Mouse (Mus musculus) limb, embryonic 13.5 days (tissue): ENCODE results near the gene Plppr2. TPM values are rescaled to one million over a fixed set of nuclear protein-coding genes. Genes with fewer than 3 reads are reported as not detected.

Experiments
- ATAC-seq: fragments of 200-750 bp; cut with Nextera tagmentation; 2 replicates; pipeline ENCODE4 v1.8.0; 2017; ENCODE audit warnings: low read depth, moderate number of reproducible peaks, moderate TSS enrichment; ENCODE audit not compliant: low FRiP score
- H3K27ac ChIP-seq: fragments of 300-500 bp; sonication (generic); 2 replicates; pipeline ENCODE4 v1.5.1; 2015; ENCODE audit warnings: inconsistent platforms, mild to moderate bottlenecking, moderate library complexity
- H3K27me3 ChIP-seq: fragments of 300-500 bp; sonication (generic); 2 replicates; pipeline ENCODE4 v1.6.1; 2015; ENCODE audit warnings: mild to moderate bottlenecking, inconsistent platforms
- H3K36me3 ChIP-seq: fragments of 300-500 bp; sonication (generic); 2 replicates; pipeline ENCODE4 v1.6.1; 2015; ENCODE audit warnings: inconsistent platforms, mild to moderate bottlenecking, moderate library complexity
- H3K4me1 ChIP-seq: fragments of 300-500 bp; sonication (generic); 2 replicates; pipeline ENCODE4 v1.6.1; 2015; ENCODE audit warnings: inconsistent platforms
- H3K4me2 ChIP-seq: fragments of 300-500 bp; sonication (generic); replicated peaks from 2 replicates; pipeline ENCODE4 v1.6.1; 2015; ENCODE audit warnings: inconsistent platforms, mild to moderate bottlenecking, moderate library complexity
- H3K4me3 ChIP-seq: fragments of 300-500 bp; sonication (generic); 2 replicates; pipeline ENCODE4 v1.5.1; 2015; ENCODE audit warnings: moderate library complexity, mild to moderate bottlenecking, inconsistent platforms
- H3K9ac ChIP-seq: fragments of 300-500 bp; sonication (generic); 2 replicates; pipeline ENCODE4 v1.6.1; 2015; ENCODE audit warnings: mild to moderate bottlenecking, inconsistent platforms
- H3K9me3 ChIP-seq: fragments of 300-500 bp; sonication (generic); 2 replicates; pipeline ENCODE4 v1.6.1; 2016; ENCODE audit warnings: inconsistent platforms
- WGBS: fragments of 180-500 bp; shearing (Covaris S2); methylation state at CpG from one replicate; pipeline ENCODE4 v1.1.7; 2015; 5-methylcytosine and 5-hydroxymethylcytosine counted together
- polyA plus RNA-seq: library from polyadenylated mRNA; unstranded; fragments of >200 nt; fragmentation: Nextera tagmentation; extraction: Ambion mirVana; gene quantifications from 2 replicates; pipeline ENCODE4 v1.2.1, GENCODE M21; 2015

The Plppr2 gene
- polyA plus RNA-seq, 1 experiment from 2014 or later = 9.1 TPM

GRCm38 (mm10) chr9:21923036-21923435, 13.8 kb upstream of the Plppr2 start:
- H3K27me3 ChIP-seq = no peaks in the 10 kb centered on the region
- H3K27ac ChIP-seq = no peak overlapping the region
- WGBS = 89% methylated on average over 4 of the region's 4 CpGs
- no peaks in the 10 kb centered on the region; the same call in 1 of the 2 replicates for H3K9me3 ChIP-seq
- no peak overlapping the region for H3K4me3 ChIP-seq
- H3K4me2 ChIP-seq = no peak overlapping the region
- peaks cover 13% of the 10 kb centered on the region for H3K4me1 ChIP-seq
- no peak for ATAC-seq
- peaks cover 12% of the 10 kb centered on the region for H3K36me3 ChIP-seq
- H3K9ac ChIP-seq = no peak overlapping the region

- Histone ChIP-seq H3K4me2 (no peak overlapping the region), H3K4me1 (peaks cover 13% of the 10 kb centered on the region), H3K4me3 (no peak overlapping the region), H3K9me3 (no peaks in the 10 kb centered on the region; the same call in 1 of the 2 replicates), H3K27me3 (no peaks in the 10 kb centered on the region), H3K36me3 (peaks cover 12% of the 10 kb centered on the region), H3K9ac (no peak overlapping the region), H3K27ac (no peak overlapping the region)
- no peak for ATAC-seq
- 64% methylated on average over 3 of the region's 3 CpGs for WGBS
These were observed 13.2 kb upstream of the Plppr2 start for GRCm38 (mm10) chr9:21923490-21924098.

DNA sequence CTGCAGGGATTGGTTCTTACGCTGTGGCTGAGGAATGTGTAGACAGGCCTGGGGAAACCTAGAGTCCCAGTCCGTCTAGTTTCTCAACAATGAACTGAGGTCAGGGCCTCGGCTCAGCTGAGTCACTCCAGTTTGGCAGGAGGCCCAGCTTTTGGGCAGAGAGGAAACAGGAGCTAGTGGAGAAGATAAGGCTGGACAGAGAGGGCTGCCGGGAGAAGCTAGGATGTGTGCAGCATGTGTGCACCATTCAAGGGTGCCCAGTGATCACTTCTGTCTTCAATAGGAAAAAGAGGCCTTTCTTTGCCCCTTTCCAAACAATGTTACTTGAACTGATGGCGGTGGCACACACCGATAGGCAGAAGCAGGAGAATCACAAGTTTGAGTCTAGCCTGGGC, 12.7 kb upstream of the Plppr2 start:
- Histone ChIP-seq H3K9me3 (no peaks in the 10 kb centered on the region; the same call in 1 of the 2 replicates), H3K27me3 (no peaks in the 10 kb centered on the region), H3K4me3 (no peak overlapping the region), H3K9ac (no peak overlapping the region), H3K27ac (no peak overlapping the region), H3K4me2 (no peak overlapping the region), H3K4me1 (peaks cover 13% of the 10 kb centered on the region), H3K36me3 (peaks cover 12% of the 10 kb centered on the region)
- WGBS = 80% methylated on average over 6 of the region's 6 CpGs
- ATAC-seq = no peak

GRCm38 (mm10) chr9:21925034-21925433, 11.8 kb upstream of the Plppr2 start:
- no peak overlapping the region for H3K9ac ChIP-seq
- H3K27me3 ChIP-seq = no peaks in the 10 kb centered on the region
- H3K4me1 ChIP-seq = peaks cover 13% of the 10 kb centered on the region
- H3K36me3 ChIP-seq = peaks cover 12% of the 10 kb centered on the region
- H3K4me2 ChIP-seq = no peak overlapping the region
- H3K27ac ChIP-seq = no peak overlapping the region
- no peak overlapping the region for H3K4me3 ChIP-seq
- H3K9me3 ChIP-seq = no peaks in the 10 kb centered on the region; the same call in 1 of the 2 replicates
- 95% methylated on average over 3 of the region's 3 CpGs for WGBS
- ATAC-seq = no peak

- H3K36me3 ChIP-seq = peaks cover 12% of the 10 kb centered on the region
- no peak overlapping the region for H3K27ac ChIP-seq
- H3K9ac ChIP-seq = no peak overlapping the region
- no peaks in the 10 kb centered on the region for H3K27me3 ChIP-seq
- WGBS = 100% methylated on average over 1 of the region's 1 CpGs
- H3K9me3 ChIP-seq = no peaks in the 10 kb centered on the region; the same call in 1 of the 2 replicates
- H3K4me1 ChIP-seq = peaks cover 13% of the 10 kb centered on the region
- no peak for ATAC-seq
- no peak overlapping the region for H3K4me2 ChIP-seq
- no peak overlapping the region for H3K4me3 ChIP-seq
These were observed 11.3 kb upstream of the Plppr2 start for GRCm38 (mm10) chr9:21925506-21925905.

- no peak for ATAC-seq
- peaks cover 12% of the 10 kb centered on the region for H3K36me3 ChIP-seq
- H3K9me3 ChIP-seq = no peaks in the 10 kb centered on the region; the same call in 1 of the 2 replicates
- peaks cover 13% of the 10 kb centered on the region for H3K4me1 ChIP-seq
- H3K27me3 ChIP-seq = no peaks in the 10 kb centered on the region
- peak overlapping the region; percentile 77 for H3K9ac ChIP-seq
- peak overlapping the region; percentile 75 for H3K4me2 ChIP-seq
- no peak overlapping the region for H3K27ac ChIP-seq
- 76% methylated on average over 6 of the region's 6 CpGs for WGBS
- H3K4me3 ChIP-seq = peak overlapping the region; percentile 58
These were observed 10.7 kb upstream of the Plppr2 start for GRCm38 (mm10) chr9:21926155-21926554.

DNA sequence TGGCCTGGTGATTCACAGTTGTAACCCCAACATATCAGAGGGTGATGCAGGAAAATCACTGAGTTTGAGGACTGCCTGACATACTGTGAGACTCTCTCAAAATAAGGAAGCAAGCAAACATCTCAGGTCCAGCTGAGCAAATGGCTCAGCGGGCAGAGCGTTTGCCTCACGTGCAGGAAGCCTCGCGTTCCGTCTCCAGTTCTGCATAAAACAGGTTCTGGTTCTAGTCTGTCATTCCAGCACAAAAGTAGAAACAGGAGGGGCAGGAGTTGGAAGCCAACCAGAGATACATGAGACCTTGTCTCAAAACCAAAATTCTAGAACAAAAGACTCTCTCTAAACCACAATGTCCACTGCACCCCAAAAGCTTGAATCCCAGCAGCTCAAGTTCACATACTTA, 10.0 kb upstream of the Plppr2 start:
- peak overlapping the region; percentile 44; the same call in 1 of the 2 replicates for H3K27ac ChIP-seq
- H3K4me2 ChIP-seq = peak overlapping the region; percentile 75
- peak overlapping the region; percentile 77 for H3K9ac ChIP-seq
- 2% methylated on average over 6 of the region's 6 CpGs for WGBS
- H3K27me3 ChIP-seq = no peaks in the 10 kb centered on the region
- H3K4me3 ChIP-seq = peak overlapping the region; percentile 58
- H3K36me3 ChIP-seq = peaks cover 12% of the 10 kb centered on the region
- no peaks in the 10 kb centered on the region; the same call in 1 of the 2 replicates for H3K9me3 ChIP-seq
- no peak for ATAC-seq
- H3K4me1 ChIP-seq = peaks cover 13% of the 10 kb centered on the region

- peak; percentile 98 for ATAC-seq
- peaks cover 13% of the 10 kb centered on the region for H3K4me1 ChIP-seq
- H3K9ac ChIP-seq = peak within 1 kb of the TSS; percentile 77
- under 1% methylated on average over 28 of the region's 28 CpGs for WGBS
- H3K27ac ChIP-seq = peak within 1 kb of the TSS; percentile 55; the same call in 1 of the 2 replicates
- H3K36me3 ChIP-seq = peaks cover 9% of the 10 kb centered on the region
- no peaks in the 10 kb centered on the region; the same call in 1 of the 2 replicates for H3K9me3 ChIP-seq
- H3K27me3 ChIP-seq = no peaks in the 10 kb centered on the region
- peak within 1 kb of the TSS; percentile 75 for H3K4me2 ChIP-seq
- peak within 1 kb of the TSS; percentile 58 for H3K4me3 ChIP-seq
These were observed 9.6 kb upstream of the Plppr2 start, which contains the start of the genes Ccdc159 and Tmem205 for GRCm38 (mm10) chr9:21927208-21927753. TSS of gene Ccdc159 (plus strand) at chr9:21927471. TSS of gene Tmem205 (minus strand) at chr9:21927556.

GRCm38 (mm10) chr9:21929208-21929607, 7.6 kb upstream of the Plppr2 start:
- WGBS = 84% methylated on average over 3 of the region's 3 CpGs
- no peak overlapping the region for H3K4me3 ChIP-seq
- H3K4me2 ChIP-seq = no peak overlapping the region
- no peaks in the 10 kb centered on the region; the same call in 1 of the 2 replicates for H3K9me3 ChIP-seq
- H3K9ac ChIP-seq = no peak overlapping the region
- H3K27ac ChIP-seq = no peak overlapping the region
- no peaks in the 10 kb centered on the region for H3K27me3 ChIP-seq
- no peak for ATAC-seq
- H3K4me1 ChIP-seq = peaks cover 10% of the 10 kb centered on the region
- peaks cover 9% of the 10 kb centered on the region for H3K36me3 ChIP-seq

DNA sequence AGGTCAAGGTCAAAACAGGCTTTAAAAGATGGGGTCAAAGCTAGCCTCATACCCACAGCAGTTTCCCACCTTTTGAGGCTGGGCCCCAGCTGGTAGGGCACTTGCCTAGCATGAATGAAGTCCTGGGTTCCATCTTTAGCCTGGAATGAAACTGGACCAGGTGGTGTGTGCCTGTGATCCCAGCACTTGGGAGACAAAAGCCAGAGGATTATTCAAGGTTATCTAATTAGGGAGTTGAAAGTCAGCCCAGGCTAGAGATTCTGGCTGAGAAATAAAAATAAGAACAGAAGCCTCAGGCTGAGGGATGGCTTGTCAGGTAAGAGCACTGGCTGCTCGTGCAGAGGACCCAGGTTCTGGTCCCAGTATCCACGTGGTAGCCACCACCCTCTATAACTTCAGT, 4.8 kb upstream of the Plppr2 start:
- Histone ChIP-seq H3K9me3 (no peaks in the 10 kb centered on the region), H3K4me2 (no peak overlapping the region), H3K4me3 (no peak overlapping the region), H3K4me1 (peaks cover 7% of the 10 kb centered on the region), H3K27ac (no peak overlapping the region), H3K36me3 (no peaks in the 10 kb centered on the region), H3K9ac (no peak overlapping the region), H3K27me3 (peaks cover 3% of the 10 kb centered on the region; the same call in 1 of the 2 replicates)
- 40% methylated on average over 2 of the region's 2 CpGs for WGBS
- ATAC-seq = no peak

DNA sequence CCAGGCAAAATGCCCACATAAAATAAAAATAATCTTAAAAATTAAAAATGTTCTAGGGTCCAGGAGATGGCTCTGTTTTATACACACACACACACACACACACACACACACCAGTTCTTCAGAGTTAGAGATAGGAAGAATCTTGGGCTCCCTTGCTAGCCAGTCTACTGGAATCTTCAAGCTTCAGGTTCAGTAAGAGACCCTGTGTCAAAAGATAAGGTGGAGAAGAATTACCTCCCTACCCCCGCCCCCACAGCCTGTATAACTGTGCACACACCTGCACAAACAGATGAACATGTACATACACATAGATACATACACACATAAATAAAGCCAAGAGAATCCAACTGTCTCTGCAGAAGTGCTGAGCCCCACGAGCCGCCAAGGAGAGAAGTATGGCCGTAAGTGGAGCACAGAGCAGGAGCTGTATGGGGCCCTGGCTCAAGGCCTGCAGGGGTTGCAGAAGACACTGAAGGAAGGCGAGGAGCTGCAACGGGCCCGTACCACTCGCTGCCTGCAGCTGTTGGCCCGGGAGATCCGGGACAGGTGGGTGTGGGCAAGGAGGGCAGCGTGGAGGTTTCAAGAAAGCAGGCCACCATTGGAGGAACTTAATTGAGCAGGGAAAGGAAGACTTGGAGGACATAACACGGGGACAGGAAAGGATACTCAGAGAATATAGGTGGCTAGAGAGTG, 4.2 kb upstream of the Plppr2 start:
- Histone ChIP-seq H3K4me1 (peaks cover 11% of the 10 kb centered on the region), H3K36me3 (no peaks in the 10 kb centered on the region), H3K9me3 (no peaks in the 10 kb centered on the region), H3K27me3 (peaks cover 3% of the 10 kb centered on the region; the same call in 1 of the 2 replicates), H3K4me2 (no peak overlapping the region), H3K4me3 (no peak overlapping the region), H3K27ac (no peak overlapping the region), H3K9ac (no peak overlapping the region)
- WGBS = 56% methylated on average over 12 of the region's 12 CpGs
- no peak for ATAC-seq

GRCm38 (mm10) chr9:21934021-21934420, 2.8 kb upstream of the Plppr2 start:
- no peak for ATAC-seq
- Histone ChIP-seq H3K9ac (no peak overlapping the region), H3K4me3 (no peak overlapping the region), H3K9me3 (no peaks in the 10 kb centered on the region), H3K36me3 (no peaks in the 10 kb centered on the region), H3K4me1 (peaks cover 11% of the 10 kb centered on the region), H3K27ac (no peak overlapping the region), H3K4me2 (no peak overlapping the region), H3K27me3 (peaks cover 3% of the 10 kb centered on the region; the same call in 1 of the 2 replicates)
- WGBS = 91% methylated on average over 12 of the region's 12 CpGs
